Mouse (Mus musculus) erythroblast, embryonic 14.5 days (primary cell): ENCODE data around the gene Itfg1. TPM values are rescaled to one million over a fixed set of nuclear protein-coding genes. Genes with fewer than 3 reads are reported as not detected.
A peak's percentile ranks its signal among the peaks of the same experiment; 100 is the strongest.

Source experiments
- H3K27me3 ChIP-seq: 2 replicates; pipeline ENCODE4 v1.6.1; 2012; ENCODE audit warnings: inconsistent platforms; ENCODE audit not compliant: control insufficient read depth
- H3K36me3 ChIP-seq: 2 replicates; pipeline ENCODE4 v1.6.1; 2012; ENCODE audit warnings: mild to moderate bottlenecking, inconsistent platforms; ENCODE audit not compliant: control insufficient read depth
- H3K4me1 ChIP-seq: 2 replicates; pipeline ENCODE4 v1.6.1; 2012; ENCODE audit warnings: inconsistent platforms; ENCODE audit not compliant: control insufficient read depth
- H3K4me3 ChIP-seq: replicated peaks from 2 replicates; pipeline ENCODE3; 2012; ENCODE audit warnings: moderate library complexity, mild to moderate bottlenecking, inconsistent platforms
- H3K9me3 ChIP-seq: 2 replicates; pipeline ENCODE4 v1.6.1; 2012; ENCODE audit warnings: low read length, inconsistent platforms, mixed read lengths; ENCODE audit not compliant: control insufficient read depth
- GATA1 ChIP-seq: IDR thresholded peaks from 2 replicates; pipeline ENCODE4 v1.6.1; 2012; ENCODE audit warnings: low read length, inconsistent platforms, mixed read lengths
- TAL1 ChIP-seq: IDR thresholded peaks from 3 replicates; pipeline ENCODE4 v1.6.1; 2012; ENCODE audit warnings: low read length, inconsistent platforms, mixed read lengths
- polyA plus RNA-seq: library from polyadenylated mRNA; stranded (reverse); fragments of >175 nt; gene quantifications from 2 replicates; pipeline ENCODE4 v1.2.3, GENCODE M21; 2012

Itfg1 gene
- polyA plus RNA-seq, 1 experiment: 0.41 TPM

GRCm38 (mm10) chr8:85700101-85700750, 140.5 kb downstream of the Itfg1 start:
- H3K36me3 ChIP-seq: no peaks in the 10 kb centered on the region
- peak overlapping the region; percentile 70 for H3K4me3 ChIP-seq
- peaks cover 54% of the 10 kb centered on the region for H3K27me3 ChIP-seq
- peaks cover 18% of the 10 kb centered on the region for H3K4me1 ChIP-seq
- peaks cover 6% of the 10 kb centered on the region; the same call in 1 of the 2 replicates for H3K9me3 ChIP-seq
- TF ChIP-seq TAL1 (no peak), GATA1 (no peak)

GRCm38 (mm10) chr8:85699051-85699450, 141.7 kb downstream of the Itfg1 start:
- Histone ChIP-seq H3K4me3 (no peak overlapping the region), H3K27me3 (peaks cover 46% of the 10 kb centered on the region), H3K4me1 (peaks cover 18% of the 10 kb centered on the region), H3K36me3 (no peaks in the 10 kb centered on the region), H3K9me3 (peaks cover 6% of the 10 kb centered on the region; the same call in 1 of the 2 replicates)
- no peak for TF ChIP-seq TAL1

Other genes starting within 250 kb of the Itfg1 start
- gene Neto2, start 140.0 kb downstream of the Itfg1 start, polyA plus RNA-seq: 0.01 and 0.02 TPM in 2 replicates
- gene Phkb, start within 50 bp of the Itfg1 start, polyA plus RNA-seq: 0.03 and 0.10 TPM in 2 replicates